Mouse (Mus musculus): ENCODE results near the gene Fam222a. TPM values are rescaled to one million over a fixed set of nuclear protein-coding genes. Genes with fewer than 3 reads are reported as not detected.

Gene Fam222a
- polyA plus RNA-seq, 1 experiment from 2014 or later = 5.7 TPM

DNA sequence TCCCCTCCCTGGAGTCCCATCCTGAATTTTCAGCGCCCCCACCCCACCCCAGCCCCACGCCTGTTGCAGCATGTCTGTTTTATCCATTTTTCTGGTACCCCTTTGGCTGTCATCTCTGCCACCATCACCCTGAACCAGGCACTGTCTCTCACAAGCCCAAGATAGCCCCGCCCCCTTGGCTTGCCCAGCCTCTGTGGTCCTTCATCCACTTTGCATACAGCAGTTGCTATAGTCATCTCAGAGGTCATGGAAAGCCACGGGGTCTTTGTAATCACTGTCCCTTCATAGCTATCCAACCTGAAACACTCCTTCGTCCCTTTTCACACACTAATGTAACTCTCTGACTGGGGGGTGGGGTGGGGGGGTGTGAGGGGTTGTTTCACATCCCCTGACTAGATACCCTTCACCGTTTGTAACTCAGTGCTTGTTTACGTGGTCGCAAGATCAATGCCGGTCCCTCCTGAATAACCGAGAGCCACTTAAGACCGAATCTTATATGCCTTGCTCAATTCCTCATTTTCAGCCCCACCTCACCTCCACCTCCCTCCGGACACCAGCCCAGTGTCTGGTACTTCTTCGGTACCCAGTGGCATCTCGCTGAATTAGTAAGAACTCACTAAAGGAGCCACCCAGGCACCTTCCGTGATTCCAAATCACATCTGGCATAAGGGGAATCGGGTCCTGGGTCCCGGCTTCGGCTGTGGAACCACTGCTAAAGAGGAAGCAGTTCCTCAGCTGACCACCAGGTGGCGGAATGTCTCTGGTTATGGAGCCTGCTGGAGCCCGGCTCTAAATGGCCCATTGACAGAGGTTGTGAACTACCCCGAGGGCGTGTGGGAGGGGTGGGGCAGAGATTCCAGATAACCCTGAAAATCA is 71.2 kb downstream of the Fam222a start:
- H3K4me1 ChIP-seq (ENCODE audit: control insufficient read depth, insufficient read depth, low read length) = 0 out of 2 replicates have a peak, but pooled peaks cover 5% of the 10 kb centered on the region
- 0 out of 2 replicates have a peak, but pooled peaks cover 5% of the 10 kb centered on the region for H3K27me3 ChIP-seq (ENCODE audit: control insufficient read depth, insufficient read depth, low read length)
- 0 out of 2 replicates have a peak overlapping the region, but pooled peaks have one; percentile 12 for H3K4me3 ChIP-seq (replicated peaks; ENCODE audit: low read depth, low read length)
- no peak overlapping the region for H3K27ac ChIP-seq (replicated peaks; ENCODE audit: low read depth, low read length)
- H3K36me3 ChIP-seq (ENCODE audit: control insufficient read depth, insufficient read depth, low read length) = no peaks in the 10 kb centered on the region
- H3K9ac ChIP-seq (replicated peaks; ENCODE audit: low read length) = no peak overlapping the region; the same call in 1 of the 2 replicates
- H3K9me3 ChIP-seq (ENCODE audit: control insufficient read depth, low read length) = no peaks in the 10 kb centered on the region
- H3K4me2 ChIP-seq (ENCODE audit: low read length) = peak overlapping the region; percentile 44
- 13% methylated on average over 22 of the region's 22 CpGs for WGBS
- ATAC-seq (ENCODE audit: low FRiP score, low TSS enrichment) (peak; percentile 46; the same call in 1 of the 2 replicates), DNase-seq (peak; percentile 93)

DNA sequence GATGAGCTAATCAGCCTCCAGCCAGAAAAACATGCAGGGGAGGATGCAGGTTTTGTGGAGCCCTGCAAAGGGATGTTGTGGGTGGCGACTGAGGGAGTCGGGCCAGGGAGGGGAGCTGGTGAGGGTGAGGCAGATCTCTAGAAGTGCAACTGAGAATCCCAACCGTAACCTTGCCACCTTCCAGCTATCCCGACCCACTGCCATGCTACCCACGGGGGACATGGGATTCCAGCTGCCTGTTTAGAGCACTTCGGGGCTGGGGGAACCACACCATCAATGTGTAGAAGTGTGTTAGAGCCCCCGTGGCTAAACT is 71.8 kb downstream of the Fam222a start:
- no peak overlapping the region for H3K4me3 ChIP-seq (replicated peaks; ENCODE audit: low read depth, low read length)
- WGBS = 24% methylated on average over 7 of the region's 7 CpGs
- DNase-seq = no peak
- H3K4me2 ChIP-seq (ENCODE audit: low read length) = peak overlapping the region; percentile 44
- H3K27me3 ChIP-seq (ENCODE audit: control insufficient read depth, insufficient read depth, low read length) = 0 out of 2 replicates have a peak, but pooled peaks cover 5% of the 10 kb centered on the region
- H3K27ac ChIP-seq (replicated peaks; ENCODE audit: low read depth, low read length) = no peak overlapping the region
- 0 out of 2 replicates have a peak, but pooled peaks cover 5% of the 10 kb centered on the region for H3K4me1 ChIP-seq (ENCODE audit: control insufficient read depth, insufficient read depth, low read length)
- no peaks in the 10 kb centered on the region for H3K9me3 ChIP-seq (ENCODE audit: control insufficient read depth, low read length)
- peak; percentile 27; the same call in 1 of the 2 replicates for ATAC-seq (ENCODE audit: low FRiP score, low TSS enrichment)
- no peak overlapping the region; the same call in 1 of the 2 replicates for H3K9ac ChIP-seq (replicated peaks; ENCODE audit: low read length)
- H3K36me3 ChIP-seq (ENCODE audit: control insufficient read depth, insufficient read depth, low read length) = no peaks in the 10 kb centered on the region

GRCm38 (mm10) chr5:114640809-114641208 is 73.0 kb downstream of the Fam222a start:
- no peak overlapping the region for H3K27ac ChIP-seq (replicated peaks; ENCODE audit: low read depth, low read length)
- H3K4me2 ChIP-seq (ENCODE audit: low read length) = no peak overlapping the region
- WGBS = 82% methylated on average over 10 of the region's 10 CpGs
- ATAC-seq (ENCODE audit: low FRiP score, low TSS enrichment) (no peak), DNase-seq (no peak)
- 0 out of 2 replicates have a peak, but pooled peaks cover 5% of the 10 kb centered on the region for H3K27me3 ChIP-seq (ENCODE audit: control insufficient read depth, insufficient read depth, low read length)
- no peak overlapping the region for H3K4me3 ChIP-seq (replicated peaks; ENCODE audit: low read depth, low read length)
- H3K9ac ChIP-seq (replicated peaks; ENCODE audit: low read length) = no peak overlapping the region
- H3K36me3 ChIP-seq (ENCODE audit: control insufficient read depth, insufficient read depth, low read length) = no peaks in the 10 kb centered on the region
- no peaks in the 10 kb centered on the region for H3K9me3 ChIP-seq (ENCODE audit: control insufficient read depth, low read length)
- 0 out of 2 replicates have a peak, but pooled peaks cover 5% of the 10 kb centered on the region for H3K4me1 ChIP-seq (ENCODE audit: control insufficient read depth, insufficient read depth, low read length)

DNA sequence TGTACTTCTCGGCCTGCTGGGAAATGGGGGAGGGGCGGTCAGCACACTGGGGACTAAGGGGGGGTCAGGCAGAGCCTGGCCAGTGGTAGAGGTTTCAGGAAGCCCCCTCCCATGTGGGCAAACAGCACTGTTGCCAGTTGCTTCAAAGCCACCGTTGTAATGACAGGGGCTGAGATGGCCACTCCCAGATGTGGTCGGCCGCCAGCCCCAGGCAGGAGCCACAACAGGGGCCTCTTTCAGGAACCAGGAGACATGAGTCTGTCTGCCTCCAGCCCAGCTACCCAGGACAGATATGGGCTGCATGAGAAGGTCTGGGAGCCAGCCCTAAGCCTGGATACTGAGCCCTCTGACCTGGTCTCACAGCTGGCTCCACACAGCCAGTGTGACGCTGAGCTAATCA is 77.1 kb downstream of the Fam222a start:
- WGBS = 49% methylated on average over 6 of the region's 6 CpGs
- H3K9ac ChIP-seq (replicated peaks; ENCODE audit: low read length) = no peak overlapping the region

DNA sequence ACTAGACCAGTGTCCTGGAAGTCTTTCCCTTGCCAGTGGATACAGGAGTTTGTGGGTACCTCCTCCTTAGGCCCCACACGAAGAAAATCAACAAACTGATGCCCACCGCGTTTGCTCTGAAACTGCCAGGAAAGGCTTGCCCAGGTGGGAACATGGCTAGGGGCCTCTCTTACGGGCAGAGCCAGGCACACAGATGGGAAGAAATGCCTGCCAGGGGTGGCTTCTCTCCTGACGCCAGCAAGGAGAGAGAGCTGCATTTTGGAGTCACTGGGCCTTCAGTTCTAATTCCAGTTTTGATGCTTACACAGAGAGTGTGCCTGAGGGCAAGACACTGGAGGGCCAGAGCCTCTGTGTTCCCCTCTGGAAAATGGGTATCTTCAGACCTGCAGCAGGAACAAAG is 78.1 kb downstream of the Fam222a start:
- H3K4me3 ChIP-seq (replicated peaks; ENCODE audit: low read depth, low read length) = no peak overlapping the region
- no peaks in the 10 kb centered on the region for H3K36me3 ChIP-seq (ENCODE audit: control insufficient read depth, insufficient read depth, low read length)
- no peak overlapping the region for H3K27ac ChIP-seq (replicated peaks; ENCODE audit: low read depth, low read length)
- peaks cover 11% of the 10 kb centered on the region for H3K4me1 ChIP-seq (ENCODE audit: control insufficient read depth, insufficient read depth, low read length)
- 85% methylated on average over 5 of the region's 5 CpGs for WGBS
- no peak for DNase-seq
- H3K4me2 ChIP-seq (ENCODE audit: low read length) = no peak overlapping the region
- H3K9ac ChIP-seq (replicated peaks; ENCODE audit: low read length) = no peak overlapping the region
- H3K9me3 ChIP-seq (ENCODE audit: control insufficient read depth, low read length) = no peaks in the 10 kb centered on the region
- no peak for ATAC-seq (ENCODE audit: low FRiP score, low TSS enrichment)
- 0 out of 2 replicates have a peak, but pooled peaks cover 1% of the 10 kb centered on the region for H3K27me3 ChIP-seq (ENCODE audit: control insufficient read depth, insufficient read depth, low read length)

More for the DNA sequence above, 77.1 kb downstream of the Fam222a start:
- Histone ChIP-seq H3K27ac (replicated peaks; ENCODE audit: low read depth, low read length) (no peak overlapping the region), H3K36me3 (ENCODE audit: control insufficient read depth, insufficient read depth, low read length) (no peaks in the 10 kb centered on the region), H3K4me1 (ENCODE audit: control insufficient read depth, insufficient read depth, low read length) (peaks cover 11% of the 10 kb centered on the region), H3K27me3 (ENCODE audit: control insufficient read depth, insufficient read depth, low read length) (no peaks in the 10 kb centered on the region), H3K4me3 (replicated peaks; ENCODE audit: low read depth, low read length) (no peak overlapping the region), H3K4me2 (ENCODE audit: low read length) (no peak overlapping the region), H3K9me3 (ENCODE audit: control insufficient read depth, low read length) (no peaks in the 10 kb centered on the region)
- ATAC-seq (ENCODE audit: low FRiP score, low TSS enrichment) (no peak), DNase-seq (no peak)

DNA sequence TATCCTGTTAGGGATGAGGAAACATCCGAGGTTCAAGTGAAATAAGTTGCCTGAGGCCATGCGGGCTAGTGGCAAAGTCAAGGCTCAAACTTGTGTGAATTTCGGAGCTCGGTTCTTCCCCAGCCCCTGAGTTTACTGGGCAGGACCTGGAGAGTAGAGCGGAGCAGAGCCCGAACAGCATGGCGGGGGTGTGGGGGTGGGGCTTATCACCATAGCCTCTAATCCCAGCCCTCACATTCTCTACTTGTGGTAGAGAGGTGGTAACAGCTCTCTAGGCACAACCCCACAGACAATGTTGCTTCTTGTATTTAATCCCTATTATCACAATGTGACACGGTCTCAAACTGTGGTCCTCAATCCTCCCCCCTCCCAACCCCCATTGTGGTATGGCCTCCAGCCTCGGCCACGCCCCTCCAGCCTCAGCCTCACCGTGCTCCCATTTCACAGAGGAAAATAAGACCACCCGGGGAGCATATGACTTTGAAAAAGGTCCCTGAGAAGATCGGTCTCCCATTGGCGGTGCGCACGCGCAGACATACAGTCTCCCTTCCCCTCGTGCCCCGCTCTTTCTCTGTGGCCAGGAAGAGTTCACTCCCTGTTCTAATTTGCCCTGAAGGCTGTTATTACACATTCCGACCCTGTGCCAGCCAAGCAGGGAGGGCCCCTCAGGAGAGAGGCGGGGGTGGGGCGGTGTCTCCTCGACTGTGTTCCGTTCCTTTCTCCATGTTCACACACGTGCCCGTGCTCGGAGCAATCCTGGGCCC is 79.6 kb downstream of the Fam222a start:
- H3K4me3 ChIP-seq (replicated peaks; ENCODE audit: low read depth, low read length) = peak overlapping the region; percentile 19
- peak; percentile 77 for DNase-seq
- WGBS = 2% methylated on average over 27 of the region's 27 CpGs
- peaks cover 11% of the 10 kb centered on the region for H3K4me1 ChIP-seq (ENCODE audit: control insufficient read depth, insufficient read depth, low read length)
- peak; percentile 54; the same call in 1 of the 2 replicates for ATAC-seq (ENCODE audit: low FRiP score, low TSS enrichment)
- H3K36me3 ChIP-seq (ENCODE audit: control insufficient read depth, insufficient read depth, low read length) = no peaks in the 10 kb centered on the region
- H3K4me2 ChIP-seq (ENCODE audit: low read length) = peak overlapping the region; percentile 55
- H3K9ac ChIP-seq (replicated peaks; ENCODE audit: low read length) = peak overlapping the region; percentile 46
- no peak overlapping the region for H3K27ac ChIP-seq (replicated peaks; ENCODE audit: low read depth, low read length)
- no peaks in the 10 kb centered on the region for H3K9me3 ChIP-seq (ENCODE audit: control insufficient read depth, low read length)
- H3K27me3 ChIP-seq (ENCODE audit: control insufficient read depth, insufficient read depth, low read length) = peaks cover 6% of the 10 kb centered on the region; the same call in 1 of the 2 replicates

DNA sequence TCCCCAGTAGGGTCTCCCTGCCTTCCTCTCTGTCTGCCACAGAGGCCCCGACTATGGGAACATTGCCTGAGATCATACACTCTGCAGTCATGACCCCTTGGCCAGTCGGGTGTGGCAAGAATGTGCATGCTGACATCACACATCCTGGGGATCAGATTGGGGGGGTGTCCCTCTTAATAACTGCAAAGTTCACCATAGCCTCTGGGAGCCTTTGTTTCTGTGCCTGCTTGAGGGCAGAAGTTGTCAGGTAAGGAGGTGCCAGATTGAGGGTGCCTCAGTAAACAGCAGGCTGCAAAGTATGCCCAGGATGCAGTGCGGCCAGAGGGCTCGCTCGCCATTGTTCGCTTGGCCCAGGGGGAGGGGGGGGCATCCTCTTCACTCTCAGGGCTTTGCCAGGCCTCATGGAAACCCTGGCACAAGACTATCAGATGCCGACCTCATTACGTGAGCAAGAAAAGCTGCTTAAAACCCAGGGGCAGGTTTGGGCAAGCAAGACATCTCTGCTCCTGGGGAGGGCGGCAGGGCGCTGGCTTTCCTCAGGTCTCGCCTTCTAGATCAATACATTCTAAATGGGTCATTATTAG is 81.0 kb downstream of the Fam222a start:
- no peak for DNase-seq
- no peak overlapping the region for H3K9ac ChIP-seq (replicated peaks; ENCODE audit: low read length)
- no peak overlapping the region for H3K27ac ChIP-seq (replicated peaks; ENCODE audit: low read depth, low read length)
- no peaks in the 10 kb centered on the region for H3K36me3 ChIP-seq (ENCODE audit: control insufficient read depth, insufficient read depth, low read length)
- H3K4me1 ChIP-seq (ENCODE audit: control insufficient read depth, insufficient read depth, low read length) = peaks cover 11% of the 10 kb centered on the region
- ATAC-seq (ENCODE audit: low FRiP score, low TSS enrichment) = no peak
- H3K4me2 ChIP-seq (ENCODE audit: low read length) = no peak overlapping the region
- WGBS = 68% methylated on average over 11 of the region's 11 CpGs
- no peak overlapping the region for H3K4me3 ChIP-seq (replicated peaks; ENCODE audit: low read depth, low read length)
- peaks cover 6% of the 10 kb centered on the region; the same call in 1 of the 2 replicates for H3K27me3 ChIP-seq (ENCODE audit: control insufficient read depth, insufficient read depth, low read length)
- no peaks in the 10 kb centered on the region for H3K9me3 ChIP-seq (ENCODE audit: control insufficient read depth, low read length)

GRCm38 (mm10) chr5:114651002-114651401 is 83.2 kb downstream of the Fam222a start:
- Histone ChIP-seq H3K4me1 (ENCODE audit: control insufficient read depth, insufficient read depth, low read length) (peaks cover 11% of the 10 kb centered on the region), H3K9ac (replicated peaks; ENCODE audit: low read length) (no peak overlapping the region), H3K36me3 (ENCODE audit: control insufficient read depth, insufficient read depth, low read length) (no peaks in the 10 kb centered on the region), H3K27ac (replicated peaks; ENCODE audit: low read depth, low read length) (no peak overlapping the region), H3K4me2 (ENCODE audit: low read length) (no peak overlapping the region), H3K9me3 (ENCODE audit: control insufficient read depth, low read length) (no peaks in the 10 kb centered on the region), H3K4me3 (replicated peaks; ENCODE audit: low read depth, low read length) (no peak overlapping the region), H3K27me3 (ENCODE audit: control insufficient read depth, insufficient read depth, low read length) (peaks cover 6% of the 10 kb centered on the region; the same call in 1 of the 2 replicates)
- ATAC-seq (ENCODE audit: low FRiP score, low TSS enrichment) (no peak), DNase-seq (no peak)
- WGBS = 31% methylated on average over 14 of the region's 14 CpGs
